Mouse (Mus musculus): ENCODE measurements at regions not wholly inside any gene's neighbourhood (a gene's known extent, or its start where the extent isn't known, plus 50 kb on each side); places are given as distances from the start of the nearest gene placed in this dataset.

DNA sequence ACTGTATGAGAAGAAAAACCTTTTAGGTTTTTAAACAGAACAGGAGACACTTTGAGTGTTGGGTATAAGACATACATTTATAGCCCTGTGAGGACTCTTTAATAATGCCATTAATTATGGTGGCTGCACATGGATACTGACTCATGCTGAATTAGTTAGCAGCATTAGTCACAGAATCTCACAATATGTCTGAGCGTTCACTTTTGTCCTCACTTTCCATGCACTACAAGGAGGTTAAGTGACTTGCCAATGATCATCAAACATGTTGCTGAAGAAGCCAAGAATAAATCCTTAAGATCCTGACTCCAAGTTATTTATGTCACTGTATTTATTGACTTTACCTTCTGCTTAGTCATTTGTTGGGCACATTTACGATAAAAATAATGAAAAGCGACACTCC lies 105.6 kb upstream of the Atxn7l3b start:
- intact Hi-C loops (cut with DNase I), result no loop called here
- DNase-seq (ENCODE audit: low spot score in 2 of 2), result no peak

DNA sequence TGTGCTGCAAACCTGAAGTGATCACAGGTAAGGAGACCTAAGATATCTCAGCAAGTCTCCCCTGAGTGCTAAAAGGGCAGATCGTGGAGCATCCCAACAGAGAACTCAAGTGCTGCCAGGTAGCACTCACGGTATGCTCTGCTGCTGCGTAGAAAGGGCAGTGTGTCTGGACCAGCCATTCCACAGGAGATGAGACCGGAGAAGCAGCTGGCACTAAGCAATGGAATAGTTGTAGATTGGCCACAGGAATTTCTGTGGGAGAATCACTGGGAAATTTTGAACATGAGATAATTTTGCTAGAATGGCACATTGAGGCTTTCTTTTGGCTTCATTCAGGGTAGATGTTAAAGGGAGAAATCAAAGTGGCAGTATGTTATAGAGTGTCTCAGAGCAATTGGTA lies 104.1 kb upstream of the Atxn7l3b start:
- DNase-seq (ENCODE audit: low spot score in 2 of 2), result no peak
- intact Hi-C loops (cut with DNase I), result no loop called here

DNA sequence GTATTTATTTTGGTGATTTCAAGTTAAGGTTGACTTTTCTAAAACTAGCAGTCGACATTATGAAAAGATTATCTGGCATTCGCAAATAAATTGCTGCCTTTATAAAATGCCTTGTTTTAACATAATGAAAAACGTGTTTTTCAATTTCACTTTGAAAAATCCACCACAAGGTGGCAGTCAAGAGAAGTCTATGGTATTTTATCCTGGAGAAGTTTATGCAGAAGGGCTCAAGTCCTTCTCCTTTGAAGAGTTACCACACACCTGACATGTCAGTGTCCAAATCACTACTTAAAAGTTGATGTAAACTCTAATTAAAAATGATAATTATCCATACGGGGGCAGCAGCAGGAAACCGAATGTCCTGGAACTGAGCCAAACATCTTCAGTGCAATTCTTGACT lies 98.5 kb upstream of the Atxn7l3b start:
- intact Hi-C loops (cut with DNase I), result loop anchor here (5.0 kb wide), 1 partner anchor 1780 kb away; no protein-coding TSS in a partner anchor
- DNase-seq (ENCODE audit: low spot score in 2 of 2), result no peak

DNA sequence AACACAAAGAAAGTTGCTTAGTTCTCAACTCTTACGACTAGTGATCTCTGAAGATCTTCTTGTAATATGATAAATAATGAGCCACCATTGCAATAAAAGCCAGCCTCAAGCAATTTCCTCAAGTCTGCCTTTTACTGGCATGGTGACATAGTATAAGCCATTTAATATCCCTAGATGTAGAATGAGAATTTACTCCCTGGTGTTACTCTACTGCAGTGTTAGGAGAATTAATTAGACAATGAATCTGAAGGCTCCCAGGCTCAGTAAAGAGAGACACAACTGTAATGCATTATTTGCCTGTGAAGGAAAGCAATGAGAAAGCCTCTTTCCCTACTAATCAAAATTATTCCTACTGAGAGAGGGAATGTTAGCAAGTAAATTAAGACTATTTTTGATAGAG lies 95.8 kb upstream of the Atxn7l3b start:
- no peak for DNase-seq (ENCODE audit: low spot score in 2 of 2)
- intact Hi-C loops (cut with DNase I), result loop anchor here (5.0 kb wide), 1 partner anchor 1783 kb away; no protein-coding TSS in a partner anchor

DNA sequence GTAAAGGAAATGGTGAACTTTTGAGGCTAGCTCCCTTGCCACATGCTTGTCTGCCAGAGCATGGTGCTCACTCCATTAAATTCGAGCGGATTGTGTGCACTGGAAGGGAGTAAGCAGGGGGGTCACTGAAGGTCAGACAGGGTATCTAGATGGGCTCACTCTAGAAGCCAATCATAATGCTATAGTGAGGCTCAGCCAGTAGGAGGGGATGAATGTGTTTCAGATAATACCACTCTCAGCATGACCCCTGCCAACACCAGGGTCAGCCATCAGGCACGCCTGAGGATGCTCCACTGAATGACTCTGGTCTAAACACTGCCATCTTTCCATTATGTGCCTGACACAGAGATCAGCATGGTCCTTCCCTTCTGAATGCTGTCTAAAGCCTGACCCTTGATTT lies 80.3 kb upstream of the Atxn7l3b start:
- intact Hi-C loops (cut with DNase I), result no loop called here
- DNase-seq (ENCODE audit: low spot score in 2 of 2), result no peak

DNA sequence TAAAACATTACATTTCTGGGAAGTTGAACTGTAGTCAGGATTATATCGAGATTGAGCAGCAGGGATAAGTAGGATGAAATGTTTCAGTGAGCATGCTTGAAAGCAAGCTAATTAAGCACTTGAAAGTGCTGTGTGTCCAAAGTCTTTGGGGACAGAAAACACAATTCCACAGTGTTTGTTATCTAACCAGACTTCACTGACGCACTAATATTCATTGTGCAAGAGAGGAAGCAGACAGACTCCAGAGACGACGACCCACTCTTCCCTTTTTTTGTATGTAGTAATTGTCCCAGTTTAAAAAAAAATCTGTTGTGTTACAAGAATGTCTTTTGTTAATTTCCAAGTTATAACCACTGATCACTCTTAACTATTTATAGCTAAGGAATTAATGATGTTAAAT lies 61.9 kb upstream of the Atxn7l3b start:
- no peak for DNase-seq (ENCODE audit: low spot score in 2 of 2)
- intact Hi-C loops (cut with DNase I), result no loop called here

DNA sequence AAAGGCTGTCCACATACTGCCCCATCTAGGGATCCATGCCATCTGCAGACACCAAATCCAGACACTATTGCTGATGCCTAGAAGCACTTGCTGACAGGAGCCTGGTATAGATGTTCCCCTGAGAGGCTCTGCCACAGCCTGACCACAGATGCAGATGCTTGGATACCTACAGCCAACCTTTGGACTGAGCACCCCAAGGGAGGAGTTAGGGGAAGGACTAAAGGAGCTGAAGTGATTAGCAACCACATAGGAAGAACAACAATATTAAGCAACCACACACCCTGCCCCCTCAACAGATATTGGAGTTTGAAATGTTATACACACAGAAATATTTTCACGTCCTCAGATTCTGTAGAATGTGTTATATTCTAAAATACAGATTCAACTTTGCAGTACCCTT lies 53.9 kb upstream of the Atxn7l3b start:
- intact Hi-C loops (cut with DNase I), result no loop called here
- DNase-seq (ENCODE audit: low spot score in 2 of 2), result no peak

Data from left cerebral cortex, postnatal 36 days (tissue).